Mouse (Mus musculus): Measurements from ENCODE around the gene Sik1.

DNA sequence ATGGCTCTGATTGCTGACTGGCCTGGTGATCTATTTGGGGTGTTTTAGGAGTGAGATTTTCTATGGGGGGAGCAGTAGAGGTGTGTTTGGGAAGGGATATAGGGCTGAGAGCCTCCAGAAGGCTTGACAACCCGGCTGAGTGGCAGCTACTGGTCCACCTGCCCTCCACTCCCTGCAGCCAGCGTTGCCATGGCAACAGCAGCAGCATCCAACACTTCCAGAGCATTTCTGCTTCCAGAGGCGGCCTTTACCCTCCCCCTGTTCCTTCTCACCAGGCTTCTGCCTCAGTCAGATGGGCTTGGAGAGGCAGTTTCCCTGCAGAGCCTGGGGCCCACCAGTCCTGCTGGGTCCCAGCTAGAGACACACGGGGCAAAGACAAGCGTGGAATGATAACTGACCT is 38.4 kb downstream of the Sik1 start:
- no peak for TF ChIP-seq CTCF (IDR thresholded peaks at IDR 0.05; ENCODE audit: extremely low read depth, insufficient read depth, low read length)
- no peak for TF ChIP-seq POLR2A (IDR thresholded peaks at IDR 0.05; ENCODE audit: extremely low read depth, insufficient read depth, low read length)
